Mouse (Mus musculus): ENCODE results near the gene Pcgf6. TPM values are rescaled to one million over a fixed set of nuclear protein-coding genes. Genes with fewer than 3 reads are reported as not detected.
A peak's percentile ranks its signal among the peaks of the same experiment; 100 is the strongest.
"Not testable (repeated sequence)": the region's sequence is repeated elsewhere in the genome, so short reads cannot be mapped to it uniquely, and the experiment has no call there.

The Pcgf6 gene
- total RNA-seq, 4 experiments from 2014 or later = 14.4 to 15.8 (median 15.1) TPM

- no peak for DNase-seq (ENCODE audit: low spot score in 2 of 2)
These were observed 20.9 kb downstream of the Pcgf6 start for GRCm38 (mm10) chr19:47029796-47030195.

DNA sequence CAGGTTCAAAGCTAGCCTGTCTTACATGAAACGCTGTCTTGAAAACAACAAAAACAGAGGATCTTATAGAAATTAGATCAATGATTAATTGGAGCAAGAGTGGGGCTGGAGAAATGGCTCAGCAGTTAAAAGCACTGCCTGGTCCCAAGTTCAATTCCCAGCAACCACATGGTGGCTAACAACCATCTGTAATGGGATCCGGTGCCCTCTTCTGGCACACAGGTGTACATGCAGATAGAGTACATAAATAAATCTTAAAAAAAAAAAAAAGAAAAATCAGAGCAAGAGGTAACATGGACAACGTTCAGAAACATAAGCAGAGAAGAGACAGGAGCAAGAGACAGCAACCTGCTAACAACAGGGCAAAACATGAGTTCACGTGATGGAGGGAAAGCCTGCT, 24.2 kb downstream of the Pcgf6 start:
- DNase-seq (ENCODE audit: low spot score in 2 of 2) = no peak

DNA sequence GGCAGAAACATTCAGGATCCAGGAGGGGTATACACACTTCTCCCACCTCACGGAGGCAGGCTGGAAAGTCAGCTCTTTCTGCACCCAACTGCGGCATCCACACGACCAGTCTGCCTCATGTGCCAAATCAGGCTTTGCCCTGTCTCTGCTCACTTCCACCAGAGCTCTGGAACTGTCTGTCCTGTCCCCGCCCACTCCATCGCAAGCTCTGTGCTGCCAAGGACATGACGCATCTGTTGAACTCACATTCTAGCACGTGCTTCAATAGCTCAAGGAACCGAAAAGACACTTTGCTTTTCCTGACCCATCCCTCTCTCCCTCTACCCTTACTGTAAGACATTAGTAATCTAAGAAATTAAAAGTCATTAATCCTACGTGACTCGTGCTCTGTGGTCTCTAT, 25.8 kb downstream of the Pcgf6 start:
- DNase-seq (ENCODE audit: low spot score in 2 of 2) = peak in 1 of 2 experiments; percentile 70

- DNase-seq (ENCODE audit: low spot score in 2 of 2) = no peak
These were observed 27.2 kb downstream of the Pcgf6 start for GRCm38 (mm10) chr19:47023546-47023945.

DNA sequence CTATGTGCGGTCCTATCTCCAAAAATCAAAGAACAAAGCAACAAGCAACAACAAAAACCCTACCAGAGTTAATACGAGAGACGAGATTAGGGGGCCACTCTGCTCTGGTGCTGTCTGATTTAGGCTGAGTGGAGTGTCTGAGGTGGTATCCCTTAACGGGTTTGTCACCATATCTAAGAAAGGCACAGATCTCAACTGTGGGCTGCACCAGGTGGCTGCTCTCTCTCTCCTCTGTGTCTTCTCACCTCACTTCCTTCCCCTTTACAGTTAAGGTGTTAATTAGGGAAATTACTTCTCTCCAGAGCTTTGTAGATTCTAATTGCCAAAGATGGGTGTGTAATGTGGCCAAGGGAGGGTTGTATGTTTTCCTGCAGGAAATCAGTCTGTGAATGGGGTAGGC, 28.0 kb downstream of the Pcgf6 start:
- DNase-seq (ENCODE audit: low spot score in 2 of 2) = no peak

DNA sequence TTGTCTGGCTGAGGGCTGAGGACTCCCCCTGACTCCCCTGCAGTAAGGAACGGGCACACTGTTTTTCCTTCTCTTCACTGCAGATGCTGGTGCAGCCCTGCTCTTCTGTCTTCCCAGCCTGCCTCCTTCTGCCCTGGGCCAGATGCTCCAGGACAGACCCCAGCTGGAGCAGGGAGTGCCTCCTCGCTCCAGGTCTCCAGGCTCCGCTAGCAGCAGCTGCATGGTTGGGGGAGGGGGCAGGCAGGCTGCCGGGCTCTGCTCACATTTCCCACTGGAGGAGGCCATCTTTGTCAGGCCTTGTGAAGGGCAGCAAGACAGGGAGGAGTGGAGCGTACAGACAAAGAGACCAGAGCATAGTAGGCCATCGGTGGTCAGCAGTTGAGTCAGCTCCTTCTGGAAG, 31.4 kb downstream of the Pcgf6 start:
- DNase-seq (ENCODE audit: low spot score in 2 of 2) = no peak

- DNase-seq (ENCODE audit: low spot score in 2 of 2) = no peak
These were observed 32.4 kb downstream of the Pcgf6 start for GRCm38 (mm10) chr19:47018330-47018729.

DNA sequence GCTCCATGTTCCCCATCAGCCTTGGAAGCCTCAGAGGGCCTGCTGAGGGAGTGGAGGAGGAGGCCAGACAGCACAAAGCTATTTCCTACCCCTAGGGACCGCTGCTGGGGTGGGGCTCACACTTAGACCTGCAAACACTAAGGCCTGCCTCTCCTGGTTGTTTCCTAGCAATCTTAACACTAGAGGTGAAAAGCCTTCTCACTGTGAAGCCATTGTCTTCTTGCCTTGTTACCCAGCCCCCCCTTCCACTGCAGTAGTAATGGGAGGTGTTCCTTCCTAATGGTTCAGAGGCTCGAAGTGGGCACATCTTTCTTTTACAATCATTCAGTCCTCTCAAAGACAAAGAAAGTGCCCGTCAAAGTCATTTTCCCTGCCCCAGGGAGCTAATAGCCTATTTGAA, 32.9 kb downstream of the Pcgf6 start:
- no peak for DNase-seq (ENCODE audit: low spot score in 2 of 2)

- no peak for DNase-seq (ENCODE audit: low spot score in 2 of 2)
These were observed 34.2 kb downstream of the Pcgf6 start for GRCm38 (mm10) chr19:47016487-47016886.

DNA sequence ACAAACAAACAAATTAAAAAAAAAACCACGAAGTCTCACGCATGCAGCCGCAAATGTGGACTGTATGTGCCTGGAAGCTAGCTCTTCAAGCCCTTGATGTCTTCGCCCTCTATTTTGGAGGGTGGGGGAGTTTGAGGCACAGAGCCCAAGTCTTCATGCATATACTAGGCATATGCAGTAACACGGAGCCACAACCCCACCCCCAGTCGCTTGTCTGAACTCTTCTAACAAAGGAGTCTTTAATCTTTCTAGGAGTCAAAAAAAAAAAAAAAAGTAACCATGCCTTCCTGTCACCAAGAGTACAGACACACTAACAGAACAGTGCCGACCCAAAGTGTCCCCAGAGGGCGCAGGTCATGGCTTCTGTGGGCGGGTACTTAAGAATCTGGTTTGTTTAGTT, 34.7 kb downstream of the Pcgf6 start:
- DNase-seq (ENCODE audit: low spot score in 2 of 2) = no peak

- DNase-seq (ENCODE audit: low spot score in 2 of 2) = no peak
These were observed 35.3 kb downstream of the Pcgf6 start for GRCm38 (mm10) chr19:47015396-47015795.

DNA sequence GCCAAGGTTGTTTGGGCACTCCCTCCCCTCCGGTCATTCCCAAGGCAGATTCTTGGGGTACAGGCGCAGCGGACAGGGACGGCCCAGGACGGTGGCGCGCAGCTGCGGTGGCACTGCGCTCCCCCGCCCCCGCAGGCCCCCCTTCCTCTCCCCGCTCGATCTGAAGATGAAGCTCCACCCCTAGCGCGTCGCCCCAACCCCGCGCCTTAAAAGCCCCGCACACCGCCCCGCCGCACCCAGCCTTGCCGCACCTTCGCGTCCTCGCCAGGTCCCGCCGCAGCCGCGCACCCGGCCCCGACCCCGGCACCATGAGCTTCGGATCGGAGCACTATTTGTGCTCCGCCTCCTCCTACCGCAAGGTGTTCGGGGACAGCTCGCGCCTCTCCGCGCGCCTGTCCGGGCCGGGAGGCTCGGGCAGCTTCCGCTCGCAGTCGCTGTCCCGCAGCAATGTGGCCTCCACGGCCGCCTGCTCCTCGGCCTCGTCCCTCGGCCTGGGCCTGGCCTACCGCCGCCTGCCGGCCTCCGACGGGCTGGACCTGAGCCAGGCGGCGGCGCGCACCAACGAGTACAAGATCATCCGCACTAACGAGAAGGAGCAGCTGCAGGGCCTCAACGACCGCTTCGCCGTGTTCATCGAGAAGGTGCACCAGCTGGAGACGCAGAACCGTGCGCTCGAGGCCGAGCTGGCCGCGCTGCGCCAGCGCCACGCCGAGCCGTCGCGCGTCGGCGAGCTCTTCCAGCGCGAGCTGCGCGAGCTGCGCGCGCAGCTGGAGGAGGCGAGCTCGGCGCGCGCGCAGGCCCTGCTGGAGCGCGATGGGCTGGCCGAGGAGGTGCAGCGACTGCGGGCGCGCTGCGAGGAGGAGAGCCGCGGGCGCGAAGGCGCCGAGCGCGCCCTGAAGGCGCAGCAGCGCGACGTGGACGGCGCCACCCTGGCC, 36.0 kb downstream of the Pcgf6 start, which contains the start of the genes Ina and Nt5c2:
Gene Ina, plus strand, starts transcription at position 252 of the 935 bp plus-strand sequence.
Gene Nt5c2, minus strand, starts transcription at position 707 of the 935 bp plus-strand sequence.
- DNase-seq (ENCODE audit: low spot score in 2 of 2) = peak; percentile 62 to 74

GRCm38 (mm10) chr19:47014159-47014446, 36.6 kb downstream of the Pcgf6 start:
- no peak for DNase-seq (ENCODE audit: low spot score in 2 of 2)

- DNase-seq (ENCODE audit: low spot score in 2 of 2) = no peak
These were observed 37.2 kb downstream of the Pcgf6 start for GRCm38 (mm10) chr19:47013340-47014158.

DNA sequence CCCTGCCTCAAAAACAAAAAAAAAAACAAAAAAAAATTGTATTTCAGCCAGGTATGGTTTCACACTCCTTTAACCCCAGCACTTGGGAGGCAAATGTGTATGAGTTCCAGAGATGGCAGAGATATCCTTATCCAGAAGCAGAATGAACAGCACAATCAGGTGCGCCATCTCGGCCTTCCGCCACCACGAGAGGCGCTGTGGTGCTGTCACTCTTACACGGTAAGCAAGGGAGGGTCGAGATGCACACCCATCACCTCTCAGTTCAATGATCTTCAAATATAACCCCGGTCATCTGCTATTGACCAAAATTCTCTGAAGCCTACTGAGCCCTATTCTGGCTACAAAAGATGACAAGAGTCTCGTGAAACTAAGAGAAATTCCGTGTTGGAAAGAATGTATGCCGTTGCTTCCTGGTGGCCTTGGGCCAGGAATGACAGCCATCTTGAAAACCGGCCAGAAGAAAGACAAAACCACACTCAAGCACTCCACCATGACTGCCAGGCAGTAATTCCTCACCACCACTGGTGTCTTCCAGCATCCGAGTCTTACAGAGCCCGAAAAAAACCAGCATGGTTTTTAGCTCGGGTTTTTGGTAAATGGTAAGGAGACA, 38.1 kb downstream of the Pcgf6 start:
- DNase-seq (ENCODE audit: low spot score in 2 of 2) = no peak

DNA sequence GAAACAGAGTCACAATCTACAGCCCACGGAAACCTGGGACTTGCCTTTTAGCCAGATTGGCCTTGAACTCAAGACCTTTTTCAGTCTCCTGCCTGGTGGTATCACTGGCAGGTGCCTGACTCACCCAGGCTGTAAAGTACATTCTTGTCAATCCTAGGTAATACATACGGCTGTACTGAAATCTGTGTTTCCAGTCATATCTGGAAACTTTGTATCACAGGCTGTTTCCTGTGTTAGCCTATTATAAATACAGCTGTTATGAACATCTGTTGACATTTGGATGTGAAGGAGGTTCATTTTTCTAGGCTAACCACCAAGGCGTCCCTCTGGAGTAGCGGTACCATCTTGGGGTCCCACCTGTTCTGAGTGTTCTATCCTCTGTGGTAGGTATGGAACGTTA, 40.8 kb downstream of the Pcgf6 start:
- no peak for DNase-seq (ENCODE audit: low spot score in 2 of 2)

DNA sequence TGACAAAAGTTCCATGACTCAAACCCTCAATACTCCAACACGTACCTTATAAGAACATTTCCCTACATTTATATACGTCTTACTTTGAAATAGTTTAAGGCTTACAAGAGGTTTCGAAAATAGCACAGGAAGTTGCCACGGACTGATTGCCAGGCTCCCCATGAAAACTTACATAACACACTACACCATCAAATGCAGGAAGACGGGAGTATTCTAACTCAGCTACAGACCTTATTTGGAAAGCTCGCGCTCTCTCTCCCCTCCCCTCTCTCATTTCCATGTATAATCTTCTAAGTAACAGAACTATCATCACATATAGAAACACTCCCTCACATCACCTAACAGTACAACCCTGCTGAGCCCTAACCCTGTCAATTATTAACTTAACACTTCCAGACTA, 41.3 kb downstream of the Pcgf6 start:
- DNase-seq (ENCODE audit: low spot score in 2 of 2) = no peak

- no peak for DNase-seq (ENCODE audit: low spot score in 2 of 2)
These were observed 44.4 kb downstream of the Pcgf6 start for GRCm38 (mm10) chr19:47006321-47006720.

- DNase-seq (ENCODE audit: low spot score in 2 of 2) = no peak
These were observed 44.8 kb downstream of the Pcgf6 start for GRCm38 (mm10) chr19:47005873-47006272.

GRCm38 (mm10) chr19:47003742-47004511, 46.8 kb downstream of the Pcgf6 start:
- DNase-seq (ENCODE audit: low spot score in 2 of 2) = no peak

GRCm38 (mm10) chr19:47000357-47000756, 50.3 kb downstream of the Pcgf6 start:
- DNase-seq (ENCODE audit: low spot score in 2 of 2) = not testable (repeated sequence)
